Mouse (Mus musculus) testis, adult 2 months (tissue): ENCODE results near the gene Myadm. TPM values are rescaled to one million over a fixed set of nuclear protein-coding genes. Genes with fewer than 3 reads are reported as not detected.

Experiments used
- H3K27ac ChIP-seq: fragments of 200-500 bp; 2 replicates; pipeline ENCODE4 v1.5.1; 2012; ENCODE audit warnings: low read depth, low read length; ENCODE audit not compliant: control insufficient read depth, insufficient read depth
- H3K27me3 ChIP-seq: fragments of 200-500 bp; 2 replicates; pipeline ENCODE4 v1.6.1; 2012; ENCODE audit warnings: mild to moderate bottlenecking, low read length, moderate library complexity; ENCODE audit not compliant: control insufficient read depth, insufficient read depth
- H3K36me3 ChIP-seq: fragments of 200-500 bp; 2 replicates; pipeline ENCODE4 v1.6.1; 2012; ENCODE audit warnings: mild to moderate bottlenecking, low read length; ENCODE audit not compliant: control insufficient read depth, insufficient read depth
- H3K4me1 ChIP-seq: fragments of 200-500 bp; 2 replicates; pipeline ENCODE4 v1.6.1; 2012; ENCODE audit warnings: low read length; ENCODE audit not compliant: control insufficient read depth, insufficient read depth
- H3K4me3 ChIP-seq: fragments of 200-500 bp; 2 replicates; pipeline ENCODE4 v1.5.1; 2012; ENCODE audit warnings: low read depth, mild to moderate bottlenecking, low read length, moderate library complexity, mixed read lengths; ENCODE audit not compliant: control insufficient read depth
- CTCF ChIP-seq: fragments of 200-500 bp; IDR thresholded peaks from 2 replicates; pipeline ENCODE4 v1.5.1; 2012; ENCODE audit warnings: low read depth, mild to moderate bottlenecking, inconsistent platforms, low read length, moderate library complexity; ENCODE audit not compliant: control insufficient read depth, insufficient read depth, insufficient replicate concordance
- POLR2A ChIP-seq: fragments of 200-500 bp; IDR thresholded peaks from 2 replicates; pipeline ENCODE4 v1.6.1; 2012; ENCODE audit warnings: low read depth, mild to moderate bottlenecking, inconsistent platforms, low read length, moderate library complexity; ENCODE audit not compliant: control insufficient read depth
- polyA plus RNA-seq: library from polyadenylated mRNA; depleted of rRNA; stranded (reverse); fragments of >200 nt; gene quantifications from 2 replicates; pipeline ENCODE4 v1.2.3, GENCODE M21; 2012

Gene Myadm
- polyA plus RNA-seq, 1 experiment, result 20.4 TPM

DNA sequence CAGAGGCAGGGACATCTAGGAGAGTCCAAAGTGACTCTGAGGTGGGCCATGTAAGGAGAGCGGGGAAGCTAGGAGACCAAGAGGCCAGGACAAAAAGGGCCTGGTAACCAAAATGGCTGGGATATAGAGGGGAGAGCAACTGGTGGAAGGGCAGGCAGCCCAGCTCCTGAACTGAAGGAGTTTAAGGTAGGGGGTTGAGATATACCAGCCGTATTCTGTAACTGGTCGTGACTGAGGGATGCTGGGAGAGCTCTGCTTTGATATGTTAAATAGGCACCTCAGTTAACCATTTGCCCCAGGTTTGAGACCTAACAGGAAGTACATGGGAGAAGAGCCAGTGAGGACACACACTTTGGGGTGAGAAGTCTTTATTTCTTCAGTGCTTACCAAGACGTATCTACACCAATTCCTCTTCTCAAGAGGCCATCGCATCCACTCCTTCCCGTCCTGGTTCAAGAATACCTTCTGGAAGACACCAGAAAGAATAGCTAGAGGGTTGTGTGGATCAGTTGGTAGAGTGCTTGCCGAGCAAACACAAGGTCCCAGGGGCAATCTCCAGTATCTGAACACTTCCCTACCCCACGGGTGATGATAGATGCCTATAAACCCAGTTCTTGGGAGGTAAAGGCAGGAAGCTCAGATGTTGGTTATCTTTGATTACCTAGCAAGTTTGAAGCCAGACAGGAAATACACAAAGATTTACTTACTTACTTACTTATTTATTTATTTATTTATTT lies 12.2 kb downstream of the Myadm start:
- no peak for TF ChIP-seq CTCF
- TF ChIP-seq POLR2A, result no peak
- Histone ChIP-seq H3K4me1 (peaks cover 16% of the 10 kb centered on the region), H3K27me3 (peaks cover 6% of the 10 kb centered on the region; the same call in 1 of the 2 replicates), H3K27ac (no peak overlapping the region), H3K36me3 (no peaks in the 10 kb centered on the region), H3K4me3 (no peak overlapping the region)

DNA sequence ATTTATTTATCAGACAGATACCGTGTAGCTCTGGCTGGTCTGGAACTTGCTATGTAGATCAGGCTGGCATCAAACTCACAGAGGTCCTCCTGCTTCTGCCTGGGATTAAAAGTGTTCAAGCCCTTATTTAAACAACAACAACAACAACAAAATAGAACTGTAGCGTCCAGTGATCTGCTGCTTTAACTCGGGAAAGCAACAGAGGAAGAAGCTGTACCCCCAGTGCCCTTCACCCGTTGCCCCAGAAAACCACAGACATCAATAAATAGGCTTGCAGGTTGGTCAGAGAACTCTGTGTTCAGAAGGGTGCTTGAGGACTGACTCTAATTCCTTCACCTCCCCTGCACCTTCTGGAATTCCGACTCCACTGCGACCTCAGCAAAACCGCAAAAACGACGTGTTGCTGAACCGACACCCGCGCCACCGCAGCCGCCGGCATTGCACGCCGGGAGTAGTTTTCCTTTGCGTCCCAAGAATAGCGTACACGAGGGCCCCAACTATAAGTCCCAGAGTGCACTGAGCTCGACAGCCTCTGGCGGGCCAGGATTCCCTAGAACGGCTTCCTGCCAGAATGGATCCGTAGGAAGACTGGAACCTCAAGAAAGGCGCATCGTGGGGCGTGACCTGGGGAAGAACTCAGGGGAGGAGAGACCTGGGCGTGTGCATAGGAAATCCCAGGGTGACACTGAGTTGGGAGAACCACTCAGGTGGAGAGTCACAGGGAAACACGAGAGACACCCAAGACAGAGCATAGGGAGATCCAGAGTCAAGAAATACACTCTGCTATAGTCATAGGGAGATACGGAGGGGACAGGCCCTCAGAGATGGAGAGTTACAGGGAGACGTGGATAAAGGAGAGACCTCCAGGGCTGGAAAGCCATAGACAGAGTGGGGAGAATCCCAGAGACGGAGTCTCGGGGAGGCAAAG lies 13.0 kb downstream of the Myadm start:
- H3K27ac ChIP-seq, result no peak overlapping the region
- peaks cover 16% of the 10 kb centered on the region for H3K4me1 ChIP-seq
- H3K27me3 ChIP-seq, result peaks cover 6% of the 10 kb centered on the region; the same call in 1 of the 2 replicates
- TF ChIP-seq POLR2A, result no peak
- no peak for TF ChIP-seq CTCF
- peak overlapping the region; percentile 18; the same call in 1 of the 2 replicates for H3K4me3 ChIP-seq
- H3K36me3 ChIP-seq, result no peaks in the 10 kb centered on the region

DNA sequence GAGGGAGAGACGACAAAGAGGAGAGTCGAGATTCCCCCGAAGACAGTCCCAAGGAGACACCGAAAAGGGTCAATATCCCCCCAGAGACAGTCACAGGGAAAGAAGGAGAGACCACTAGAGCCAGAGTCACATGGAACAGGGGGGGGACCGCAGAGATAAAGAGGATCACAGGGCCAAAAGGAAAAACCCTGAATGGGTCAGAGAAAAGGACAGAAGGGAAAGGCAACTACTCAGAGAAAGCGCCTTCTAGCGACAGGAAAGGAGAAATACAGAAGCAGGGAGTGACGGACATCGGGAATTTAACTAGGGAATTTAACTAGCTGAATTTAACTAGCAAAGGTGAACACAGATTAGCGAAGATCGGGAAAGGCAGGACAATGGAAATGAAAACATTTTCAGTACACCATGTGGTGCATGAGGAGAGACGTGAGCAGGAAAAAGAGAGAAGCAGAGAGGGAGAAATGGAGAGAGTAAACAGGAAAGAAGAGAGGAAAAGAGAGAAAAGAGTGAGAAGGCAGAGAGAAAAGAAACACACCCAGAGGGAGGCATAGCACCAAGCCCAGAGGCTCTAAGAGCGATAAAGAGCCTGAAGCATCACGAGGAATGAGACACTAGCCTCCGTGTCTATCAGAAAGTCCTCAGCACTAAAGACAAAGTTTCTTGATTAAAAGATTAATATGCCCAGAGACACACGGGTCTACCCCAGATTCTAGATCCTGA lies 13.8 kb downstream of the Myadm start:
- Histone ChIP-seq H3K36me3 (no peaks in the 10 kb centered on the region), H3K27ac (no peak overlapping the region), H3K4me3 (peak overlapping the region; percentile 18), H3K4me1 (peaks cover 16% of the 10 kb centered on the region), H3K27me3 (peaks cover 6% of the 10 kb centered on the region; the same call in 1 of the 2 replicates)
- TF ChIP-seq CTCF, result no peak
- TF ChIP-seq POLR2A, result no peak

DNA sequence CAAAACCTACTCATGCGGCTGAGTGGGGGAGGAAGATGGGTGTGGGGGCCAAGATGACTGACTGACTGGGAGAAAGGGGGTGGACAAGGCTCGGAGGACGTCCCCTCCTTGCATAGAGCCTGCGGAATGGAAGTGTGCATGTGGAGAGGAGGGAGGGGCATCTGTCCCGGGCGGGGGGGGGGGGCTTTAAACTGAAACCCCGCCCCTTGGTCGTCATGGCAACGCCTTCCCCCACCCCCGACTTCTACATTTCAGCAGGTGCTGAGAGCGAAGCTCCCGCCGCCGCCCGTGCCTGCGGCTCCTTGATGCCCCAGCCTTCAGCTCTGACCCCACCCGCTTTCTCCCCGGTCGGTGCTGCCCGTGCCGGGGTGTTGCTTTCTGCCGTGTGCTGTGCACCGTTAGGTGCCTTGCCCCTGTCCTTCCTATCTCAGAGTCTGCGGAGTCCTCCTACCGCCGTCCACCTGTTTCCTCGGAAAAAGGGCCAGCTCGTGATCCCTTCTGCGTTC lies 14.4 kb downstream of the Myadm start:
- Histone ChIP-seq H3K4me1 (peaks cover 16% of the 10 kb centered on the region), H3K4me3 (peak overlapping the region; percentile 18), H3K27ac (no peak overlapping the region), H3K36me3 (no peaks in the 10 kb centered on the region), H3K27me3 (peaks cover 6% of the 10 kb centered on the region; the same call in 1 of the 2 replicates)
- TF ChIP-seq POLR2A, result no peak
- TF ChIP-seq CTCF, result no peak

DNA sequence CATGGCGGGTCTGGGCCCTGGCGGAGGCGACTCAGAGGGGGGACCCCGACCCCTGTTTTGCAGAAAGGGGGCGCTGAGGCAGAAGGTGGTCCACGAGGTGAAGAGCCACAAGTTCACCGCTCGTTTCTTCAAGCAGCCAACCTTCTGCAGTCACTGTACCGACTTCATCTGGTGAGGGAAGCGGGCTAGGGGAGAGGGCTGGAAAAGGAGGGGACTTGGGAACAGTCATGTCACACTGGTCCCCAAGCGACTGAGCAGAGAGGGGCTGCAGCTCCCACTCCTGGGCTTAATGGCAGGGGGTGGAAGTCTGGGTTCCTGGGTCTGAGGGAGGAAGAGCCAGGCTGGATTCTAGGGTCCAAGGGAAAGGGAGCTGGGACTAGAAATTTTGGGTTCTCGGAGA lies 14.9 kb downstream of the Myadm start:
- no peak overlapping the region; the same call in 1 of the 2 replicates for H3K4me3 ChIP-seq
- H3K27ac ChIP-seq, result no peak overlapping the region
- H3K27me3 ChIP-seq, result peaks cover 6% of the 10 kb centered on the region; the same call in 1 of the 2 replicates
- no peak for TF ChIP-seq CTCF
- TF ChIP-seq POLR2A, result no peak
- H3K4me1 ChIP-seq, result peaks cover 16% of the 10 kb centered on the region
- no peaks in the 10 kb centered on the region for H3K36me3 ChIP-seq

DNA sequence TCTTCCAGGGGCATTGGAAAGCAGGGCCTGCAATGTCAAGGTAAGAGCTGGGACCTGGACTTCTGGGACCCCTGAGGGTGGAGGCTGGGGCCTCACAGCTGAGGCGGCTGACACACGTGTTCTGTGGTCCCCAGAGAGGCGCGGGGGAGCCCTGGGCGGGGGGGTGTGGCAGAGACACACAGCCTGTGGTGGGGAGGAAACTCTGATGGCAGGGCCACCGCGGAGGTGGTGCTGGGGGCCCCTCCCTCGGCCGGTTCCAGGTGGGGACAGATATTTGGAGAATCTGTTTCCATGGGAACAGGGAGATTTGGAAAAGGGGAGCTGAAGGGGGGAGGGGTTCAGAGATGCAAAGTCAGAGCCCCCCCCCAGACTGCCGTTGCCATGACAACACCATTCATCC lies 15.4 kb downstream of the Myadm start:
- no peak for TF ChIP-seq POLR2A
- no peak for TF ChIP-seq CTCF
- peaks cover 16% of the 10 kb centered on the region for H3K4me1 ChIP-seq
- H3K4me3 ChIP-seq, result no peak overlapping the region
- H3K36me3 ChIP-seq, result no peaks in the 10 kb centered on the region
- no peak overlapping the region for H3K27ac ChIP-seq
- peaks cover 6% of the 10 kb centered on the region; the same call in 1 of the 2 replicates for H3K27me3 ChIP-seq

DNA sequence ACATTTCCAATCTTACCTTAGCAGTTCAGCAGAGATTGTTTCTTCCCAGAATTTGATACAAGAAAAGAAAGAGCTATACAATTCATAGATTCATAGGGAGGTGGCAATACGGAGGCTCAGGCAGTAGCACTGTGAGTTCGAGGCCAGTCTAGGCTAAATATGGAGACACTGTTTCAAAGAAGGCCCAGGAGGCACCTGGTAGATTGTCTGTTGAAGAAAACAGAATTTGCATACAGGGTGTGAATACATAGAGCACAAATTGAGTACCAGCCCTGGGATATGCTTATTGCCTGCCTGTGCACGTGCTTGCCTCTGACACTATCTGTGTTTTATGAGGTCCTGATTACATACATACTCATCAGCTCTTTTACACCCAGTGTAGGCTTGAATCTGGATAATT lies 17.5 kb downstream of the Myadm start:
- no peak overlapping the region for H3K4me3 ChIP-seq
- peaks cover 16% of the 10 kb centered on the region for H3K4me1 ChIP-seq
- peaks cover 6% of the 10 kb centered on the region; the same call in 1 of the 2 replicates for H3K27me3 ChIP-seq
- H3K27ac ChIP-seq, result no peak overlapping the region
- TF ChIP-seq CTCF (no peak), POLR2A (no peak)
- H3K36me3 ChIP-seq, result no peaks in the 10 kb centered on the region
